Mouse (Mus musculus): ENCODE measurements around the gene Tomm40.

- no peak for TF ChIP-seq CTCF (IDR thresholded peaks at IDR 0.05; ENCODE audit: control insufficient read depth, insufficient read depth, insufficient read length)
- no peak for TF ChIP-seq CEBPB (IDR thresholded peaks at IDR 0.05; ENCODE audit: low read depth)
- TF ChIP-seq MYOG (IDR thresholded peaks at IDR 0.05; ENCODE audit: control insufficient read depth, extremely low read depth, insufficient read length): no peak
- TF ChIP-seq MAX (IDR thresholded peaks at IDR 0.05): no peak
Observed at GRCm38 (mm10) chr7:19745971-19746370, 30.7 kb upstream of the Tomm40 start.

Measured in C2C12 (cell line).